Mouse (Mus musculus): ENCODE measurements around the gene Arhgef26.

Gene Arhgef26

GRCm38 (mm10) chr3:62382853-62383252 is 44.7 kb downstream of the Arhgef26 start:
- no peak for DNase-seq (ENCODE audit: low read depth, low spot score)

GRCm38 (mm10) chr3:62392636-62393035 is 54.5 kb downstream of the Arhgef26 start:
- no peak for DNase-seq (ENCODE audit: low read depth, low spot score)

DNA sequence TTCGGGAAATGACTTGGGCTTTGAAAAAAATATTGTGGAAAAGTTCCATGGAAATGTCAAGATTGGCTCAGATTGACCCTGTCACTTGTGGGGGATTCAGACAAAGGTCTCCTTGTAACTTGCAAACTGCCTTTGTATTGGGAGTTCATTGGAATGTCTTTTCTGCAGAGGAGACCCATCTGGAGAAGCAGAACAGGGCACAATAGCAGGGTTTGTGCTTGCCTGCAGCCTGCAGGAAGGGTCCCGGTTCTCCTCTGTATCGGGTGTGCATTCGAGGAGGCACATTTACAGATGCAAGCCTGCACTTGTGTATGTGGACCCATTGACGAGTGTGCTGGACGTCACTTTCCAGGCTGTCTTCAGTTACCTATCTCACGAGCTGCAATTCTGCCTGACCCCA is 56.1 kb downstream of the Arhgef26 start:
- DNase-seq (ENCODE audit: low read depth, low spot score), result no peak

GRCm38 (mm10) chr3:62395368-62395767 is 57.2 kb downstream of the Arhgef26 start:
- DNase-seq (ENCODE audit: low read depth, low spot score), result no peak

DNA sequence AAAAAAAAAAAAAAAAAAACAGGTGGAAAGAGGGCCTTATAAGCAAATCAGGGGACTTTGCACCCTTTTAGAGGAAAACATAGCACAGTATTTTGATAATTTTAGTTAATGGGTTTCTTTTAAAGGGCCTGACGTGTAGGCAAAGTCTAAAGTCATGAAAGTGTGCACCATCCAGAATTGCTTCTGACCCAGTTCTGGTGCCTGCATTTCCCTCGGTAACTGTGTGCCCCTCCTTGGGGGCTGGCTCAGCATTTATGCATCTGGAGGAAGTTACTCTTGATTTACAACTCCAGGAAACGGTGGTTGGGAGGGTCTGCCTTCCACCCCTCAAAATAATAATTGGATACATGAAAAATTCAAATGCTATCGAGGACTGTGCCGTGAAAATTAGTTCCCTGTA is 58.0 kb downstream of the Arhgef26 start:
- DNase-seq (ENCODE audit: low read depth, low spot score), result no peak

- DNase-seq (ENCODE audit: low read depth, low spot score), result no peak
Measured at GRCm38 (mm10) chr3:62398094-62398493, 60.0 kb downstream of the Arhgef26 start.

DNA sequence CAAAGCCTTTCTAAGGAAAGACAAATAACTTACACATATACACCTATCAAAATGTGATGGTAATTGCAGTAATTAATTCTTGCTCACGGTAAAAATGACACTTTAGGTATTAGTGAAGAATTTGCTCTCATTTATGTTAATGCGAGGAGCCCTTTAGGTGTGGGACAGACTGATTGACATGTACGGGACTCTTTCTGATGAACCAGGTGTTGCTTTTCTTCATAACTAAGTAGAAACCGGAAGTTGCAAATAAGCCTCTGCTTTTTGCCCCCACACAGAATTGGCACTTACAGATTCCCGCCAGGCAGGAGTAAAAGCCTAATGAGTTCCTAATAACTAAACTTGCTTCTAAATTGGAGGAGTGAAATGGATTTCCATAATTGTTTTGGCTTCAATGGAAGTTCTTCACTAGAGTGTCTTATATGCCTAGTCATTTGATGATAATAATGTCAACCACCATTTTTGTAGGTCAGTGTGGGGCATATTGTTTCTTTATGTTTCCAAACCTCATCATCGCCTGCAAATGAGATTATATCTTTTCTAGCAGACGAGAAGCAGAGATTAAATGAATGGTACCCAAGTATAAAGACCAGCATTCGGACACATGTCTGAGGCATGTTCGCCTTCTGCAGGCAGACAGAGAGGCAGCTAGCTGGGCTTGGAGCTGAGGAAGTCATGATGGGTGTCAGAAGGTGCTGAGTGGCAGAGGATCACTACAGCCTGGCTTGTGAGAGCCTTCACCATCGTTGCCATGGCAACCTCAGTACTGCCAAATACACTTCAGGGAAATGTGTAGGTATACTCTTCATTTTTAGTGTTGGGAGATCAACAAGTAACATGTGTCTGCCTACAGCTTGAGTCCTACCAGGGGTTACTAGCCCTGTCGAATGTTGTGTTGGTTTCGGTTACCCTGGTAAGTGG is 61.9 kb downstream of the Arhgef26 start:
- DNase-seq (ENCODE audit: low read depth, low spot score), result no peak

DNA sequence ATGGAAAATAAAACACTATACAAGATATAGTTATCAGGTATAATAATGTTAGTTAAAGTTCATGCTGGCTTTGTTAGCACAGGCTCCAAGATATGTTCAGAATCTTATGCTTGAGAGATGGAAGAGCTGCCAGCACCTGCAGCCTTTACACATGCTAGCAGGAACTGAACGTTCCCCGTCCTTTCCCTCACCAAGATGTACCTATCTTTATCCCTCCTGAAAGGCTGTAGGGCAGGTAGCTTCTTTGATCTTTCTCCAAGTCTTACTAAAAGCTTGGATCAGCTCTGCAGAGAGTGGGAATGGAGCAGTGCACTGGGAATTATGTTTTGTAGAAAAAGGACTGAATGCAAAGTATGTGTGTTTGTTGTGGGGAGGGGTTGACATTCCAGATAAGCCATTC is 64.3 kb downstream of the Arhgef26 start:
- no peak for DNase-seq (ENCODE audit: low read depth, low spot score)

- DNase-seq (ENCODE audit: low read depth, low spot score), result no peak
Measured at GRCm38 (mm10) chr3:62404477-62405246, 66.5 kb downstream of the Arhgef26 start.

DNA sequence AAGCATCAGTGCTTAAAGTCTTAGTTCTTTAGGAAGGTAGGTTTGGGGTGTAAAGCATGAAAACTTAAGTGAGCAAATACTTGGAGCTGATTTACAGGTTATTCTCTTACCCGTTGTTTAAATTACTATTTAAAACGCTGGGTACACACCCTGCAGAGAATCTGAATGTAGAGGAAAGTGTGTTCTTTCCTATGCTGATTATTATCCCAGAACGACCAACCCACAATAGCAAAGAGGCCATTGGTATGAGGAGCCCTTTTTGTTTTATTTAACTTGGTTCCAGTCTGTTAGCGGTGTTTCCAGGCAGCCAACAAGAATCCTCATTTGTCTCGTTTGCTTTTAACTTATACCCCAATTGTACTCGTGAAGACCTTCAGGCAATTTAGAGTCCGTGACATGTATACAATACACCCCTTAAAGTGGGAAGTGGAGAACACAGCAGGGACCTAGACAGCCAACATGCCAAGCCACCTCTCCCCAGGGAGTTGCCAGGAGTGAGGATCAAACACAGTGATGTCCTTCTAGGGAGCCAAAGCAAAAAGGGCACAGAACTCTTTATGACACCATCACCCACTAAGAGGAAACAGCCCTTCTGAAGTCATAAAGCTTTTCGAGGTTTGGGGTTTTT is 71.5 kb downstream of the Arhgef26 start:
- DNase-seq (ENCODE audit: low read depth, low spot score), result no peak

- DNase-seq (ENCODE audit: low read depth, low spot score), result no peak
Measured at GRCm38 (mm10) chr3:62410491-62410890, 72.3 kb downstream of the Arhgef26 start.

DNA sequence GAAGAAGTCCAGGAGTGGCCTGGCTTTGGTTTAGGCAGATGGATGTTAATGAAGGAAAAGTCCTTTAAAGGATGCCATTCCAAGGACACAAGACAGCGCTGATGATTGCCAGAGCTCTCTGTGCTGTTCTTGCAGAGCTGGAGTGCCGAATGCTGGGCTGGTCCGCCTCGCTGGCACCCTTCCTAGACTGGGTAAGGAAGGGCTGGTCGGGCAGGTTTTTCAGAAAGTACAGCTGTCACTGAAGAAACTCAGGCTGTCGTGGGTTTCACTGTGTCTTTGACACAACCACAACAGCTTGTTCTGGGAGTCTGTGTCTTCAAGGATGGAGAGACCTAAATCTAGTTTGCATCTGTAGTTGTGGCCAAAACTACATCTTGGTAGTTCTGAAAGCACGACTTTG is 74.6 kb downstream of the Arhgef26 start:
- no peak for DNase-seq (ENCODE audit: low read depth, low spot score)

- DNase-seq (ENCODE audit: low read depth, low spot score), result no peak
Measured at GRCm38 (mm10) chr3:62414926-62415325, 76.8 kb downstream of the Arhgef26 start.

GRCm38 (mm10) chr3:62417458-62417857 is 79.3 kb downstream of the Arhgef26 start:
- DNase-seq (ENCODE audit: low read depth, low spot score), result no peak

DNA sequence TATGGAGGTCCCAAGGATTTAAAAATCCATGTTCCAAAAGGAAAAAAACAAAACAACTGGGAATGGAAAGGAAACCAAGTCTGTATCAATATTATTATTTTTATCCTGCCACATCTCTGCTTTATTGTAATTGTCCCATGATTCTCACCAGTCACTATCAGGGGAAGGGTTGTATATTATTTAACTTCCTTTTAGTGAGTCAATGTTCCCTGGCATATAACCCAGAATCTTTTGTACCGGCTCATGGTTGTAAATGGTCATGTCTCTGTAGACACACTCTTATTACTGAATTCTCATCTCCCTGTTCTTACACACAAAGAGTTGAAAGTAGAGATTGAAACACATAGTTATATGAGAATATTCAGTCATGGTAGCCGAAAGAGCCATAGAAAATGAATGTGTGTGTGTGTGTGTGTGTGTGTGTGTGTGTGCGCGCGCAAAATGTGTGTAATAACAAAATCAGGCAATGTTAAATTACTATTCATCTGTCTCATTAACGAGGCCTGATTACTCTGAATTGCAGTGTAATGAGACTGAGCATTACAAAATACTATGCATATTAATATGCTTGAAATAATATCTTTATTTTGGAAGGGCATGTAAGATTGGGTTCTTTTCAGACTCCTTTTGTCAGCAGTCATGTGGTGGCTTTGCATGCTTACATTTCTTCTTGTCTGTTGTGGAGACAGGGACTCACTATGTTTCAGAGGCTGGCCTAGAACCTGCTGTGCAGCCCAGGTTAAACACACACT is 80.4 kb downstream of the Arhgef26 start:
- DNase-seq (ENCODE audit: low read depth, low spot score), result no peak

DNA sequence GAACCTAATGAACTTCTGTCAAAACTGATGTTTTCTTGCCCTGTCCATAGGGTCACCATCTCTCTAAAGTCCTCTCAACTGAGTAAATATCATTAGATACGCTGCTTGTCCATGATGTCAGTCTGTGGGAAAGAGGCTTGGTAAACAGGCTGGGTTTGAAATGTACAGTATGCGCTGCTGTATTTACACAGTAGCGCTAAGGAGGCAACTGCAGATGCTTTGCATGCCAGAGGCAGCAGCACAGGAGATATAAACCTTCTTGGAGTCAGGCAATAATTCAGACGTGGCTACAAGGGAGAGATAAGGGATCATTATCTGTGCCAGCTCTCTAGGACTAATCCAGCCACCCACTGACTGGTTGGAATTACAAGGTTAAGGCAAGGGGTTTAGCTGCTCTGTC is 95.5 kb downstream of the Arhgef26 start:
- no peak for DNase-seq (ENCODE audit: low read depth, low spot score)

- DNase-seq (ENCODE audit: low read depth, low spot score), result no peak
Measured at GRCm38 (mm10) chr3:62435923-62436322, 97.8 kb downstream of the Arhgef26 start.

DNA sequence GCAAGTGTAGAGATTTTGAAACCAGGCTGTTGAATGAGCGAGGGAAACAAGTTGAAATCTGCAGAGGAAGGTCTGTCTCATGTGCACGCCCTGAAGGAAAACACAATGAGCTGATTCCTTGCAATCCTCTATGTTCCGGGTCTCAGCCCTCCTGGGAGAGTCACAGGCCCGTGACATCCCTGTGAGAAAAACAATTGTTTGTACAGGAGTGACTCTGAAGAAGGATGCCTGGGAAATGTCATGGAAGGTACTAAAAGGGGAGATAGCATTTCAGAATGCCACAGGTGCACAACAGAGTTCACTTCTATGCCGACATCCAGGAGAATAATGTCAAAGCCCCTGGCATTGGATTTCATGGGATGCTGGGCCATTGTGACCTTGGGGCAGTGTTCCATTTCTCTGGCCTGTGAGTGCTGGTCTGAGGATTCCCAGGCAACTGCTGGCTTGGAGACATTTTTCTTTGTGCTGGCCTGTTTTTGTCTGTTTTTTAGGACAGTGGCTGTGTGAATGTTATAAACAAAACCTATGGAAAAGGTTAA is 102.4 kb downstream of the Arhgef26 start:
- DNase-seq (ENCODE audit: low read depth, low spot score), result no peak

DNA sequence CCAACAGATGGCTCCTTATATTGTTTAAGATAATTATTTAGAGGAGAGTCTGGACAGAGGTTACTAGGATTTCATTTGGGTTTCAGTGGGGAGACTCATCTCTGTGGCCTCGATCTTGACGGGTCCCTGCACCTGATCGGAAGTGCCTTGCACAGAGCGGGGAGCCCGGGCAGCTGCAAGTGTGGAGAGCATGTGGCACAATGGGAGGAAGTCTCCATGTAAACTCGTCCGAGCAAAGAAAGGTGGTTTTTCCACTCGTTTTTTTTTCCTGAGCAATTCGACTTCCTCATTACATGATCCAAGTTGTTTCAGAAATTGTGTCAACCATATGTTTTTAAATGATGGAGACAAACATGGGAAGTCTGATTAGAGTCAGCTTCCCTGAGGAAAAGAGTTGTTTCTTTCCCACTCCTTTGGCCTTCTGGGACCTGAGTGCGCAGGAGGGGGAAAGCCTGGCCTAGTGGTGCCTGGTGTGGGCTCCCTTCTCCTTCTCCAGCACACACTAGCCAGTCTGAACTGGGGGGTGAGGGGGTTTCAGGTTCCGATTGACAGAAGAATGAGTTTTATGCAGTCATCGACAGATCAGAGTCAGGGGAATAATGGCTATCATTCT is 105.5 kb downstream of the Arhgef26 start:
- no peak for DNase-seq (ENCODE audit: low read depth, low spot score)

GRCm38 (mm10) chr3:62446271-62446670 is 108.1 kb downstream of the Arhgef26 start:
- no peak for DNase-seq (ENCODE audit: low read depth, low spot score)

DNA sequence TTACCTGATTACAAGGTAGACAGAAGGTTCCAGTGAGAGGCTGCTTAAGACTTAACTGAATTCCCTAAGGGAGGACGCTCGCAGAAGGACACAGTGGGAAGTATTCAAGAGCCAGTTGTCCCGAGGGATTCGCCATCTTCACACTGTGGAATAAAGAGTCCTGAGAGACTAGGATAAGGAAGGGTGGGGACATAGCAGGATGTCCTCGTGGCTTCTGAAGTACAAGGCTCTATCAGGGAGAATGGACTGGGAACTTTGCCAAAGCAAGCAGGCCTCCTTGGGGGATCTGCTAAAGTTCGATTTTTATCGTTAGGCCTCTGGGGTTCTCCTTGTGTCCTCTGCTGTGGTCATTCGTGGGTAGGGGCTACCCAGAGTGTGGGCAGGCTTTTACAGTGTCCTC is 109.0 kb downstream of the Arhgef26 start:
- no peak for DNase-seq (ENCODE audit: low read depth, low spot score)
